Mouse (Mus musculus) fibroblast of lung, adult 2 months (primary cell): ENCODE data around the gene Nlgn2.
A peak's percentile ranks its signal among the peaks of the same experiment; 100 is the strongest.
"Not testable (repeated sequence)": the region's sequence is repeated elsewhere in the genome, so short reads cannot be mapped to it uniquely, and the experiment has no call there.

Source experiments
- DNase-seq: peaks from one replicate; pipeline ENCODE4 v3.0.0-alpha.2; 2011; ENCODE audit warnings: low read depth

Nlgn2 gene

DNA sequence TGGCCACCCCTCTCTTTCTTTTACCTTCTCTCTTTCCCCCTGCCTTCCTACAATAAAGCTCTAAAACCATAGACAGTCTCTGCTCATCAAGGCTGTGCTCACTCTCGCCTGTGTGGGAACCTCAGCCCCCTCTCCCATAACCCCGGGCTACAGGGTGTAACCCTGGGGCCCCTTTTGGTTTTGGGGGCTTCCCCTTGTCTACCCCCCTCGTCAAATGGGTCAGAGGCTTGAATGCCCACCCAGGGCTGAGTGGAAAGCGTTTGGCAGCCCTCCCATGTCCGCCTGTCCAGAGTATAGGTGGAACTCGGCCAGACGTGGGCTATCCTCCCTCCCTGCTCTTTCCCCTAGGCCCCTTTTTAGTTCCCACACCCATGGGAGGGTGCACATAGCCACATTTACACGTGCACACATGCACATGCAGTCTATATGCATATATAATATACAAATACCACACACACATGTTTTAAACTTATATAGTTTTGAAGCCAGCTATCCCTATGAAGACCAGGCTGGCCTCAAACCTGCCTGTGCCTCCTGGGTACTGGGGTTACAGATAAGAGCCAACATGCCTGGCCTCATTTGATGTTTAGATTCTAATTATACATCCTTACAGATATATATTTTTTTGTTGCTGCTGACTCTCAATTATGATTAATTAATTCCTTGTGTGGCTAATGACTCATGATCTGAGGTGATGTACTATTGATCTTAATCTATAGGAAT lies 26.7 kb upstream of the Nlgn2 start:
- no peak for DNase-seq

DNA sequence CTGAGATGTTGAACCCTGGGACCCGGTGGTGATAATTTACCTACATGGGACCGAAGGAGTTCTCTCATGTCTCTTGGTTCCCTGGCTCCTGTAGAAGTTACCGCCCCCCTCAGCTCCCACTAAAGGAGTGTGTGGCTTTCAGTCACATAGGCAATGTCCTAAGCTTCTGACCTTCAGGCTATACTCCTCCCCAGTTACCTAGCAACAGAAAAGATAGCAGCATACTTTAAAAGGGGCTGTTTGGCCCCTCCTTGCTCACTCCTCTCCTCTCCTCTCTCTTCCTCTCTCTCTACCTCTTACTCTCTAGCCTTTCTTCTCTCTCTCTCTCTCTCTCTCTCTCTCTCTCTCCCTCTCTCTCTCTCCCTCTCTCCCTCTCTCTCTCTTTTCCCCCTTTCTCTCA lies 26.1 kb upstream of the Nlgn2 start:
- not testable (repeated sequence) for DNase-seq

DNA sequence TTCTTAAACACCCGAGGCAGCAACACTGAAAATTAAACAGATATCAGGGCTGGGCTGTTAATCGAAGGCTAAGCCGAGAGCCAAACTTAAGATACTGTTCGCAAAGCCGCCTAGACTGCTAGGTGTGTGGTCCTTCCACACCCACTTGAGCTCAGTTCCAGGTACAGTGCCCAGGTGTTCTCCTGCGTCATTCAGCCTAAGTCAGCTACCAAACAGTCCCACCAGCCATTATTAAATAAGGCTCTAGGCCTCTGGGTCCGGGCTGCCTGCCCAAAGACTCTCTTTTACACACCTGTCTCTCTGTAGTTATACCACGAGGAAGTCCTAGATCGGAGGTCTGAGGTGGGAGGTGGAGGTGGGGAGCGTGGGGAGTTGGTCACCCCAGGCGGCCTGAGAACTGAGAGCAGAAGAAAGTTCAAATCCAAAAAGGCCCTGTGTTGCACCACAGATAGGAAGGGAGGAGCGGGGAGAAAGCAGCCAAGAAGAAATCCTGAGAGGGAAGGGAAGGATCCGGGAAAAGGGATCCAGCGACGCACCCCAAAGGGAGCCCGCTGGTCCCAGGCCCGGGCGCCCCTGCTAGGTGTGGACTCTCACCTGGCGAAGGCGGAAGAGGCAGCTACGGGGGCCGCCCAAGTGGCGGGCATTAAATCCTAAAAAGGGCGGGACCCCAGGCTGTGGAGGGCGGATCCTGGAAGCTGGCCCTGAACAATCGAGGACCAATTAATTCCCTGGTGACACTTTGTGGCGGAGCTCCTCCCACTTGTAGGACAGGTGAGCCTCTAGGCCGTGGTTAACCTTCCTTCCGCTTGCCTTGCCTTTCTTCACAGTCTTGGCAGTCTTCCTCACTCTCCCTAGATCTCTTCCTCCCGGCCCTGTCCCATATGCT lies 20.8 kb upstream of the Nlgn2 start, which contains the start of gene Tnk1:
Tnk1 (minus strand) TSS at position 618 of the 886 bp plus-strand sequence.
- DNase-seq = no peak

DNA sequence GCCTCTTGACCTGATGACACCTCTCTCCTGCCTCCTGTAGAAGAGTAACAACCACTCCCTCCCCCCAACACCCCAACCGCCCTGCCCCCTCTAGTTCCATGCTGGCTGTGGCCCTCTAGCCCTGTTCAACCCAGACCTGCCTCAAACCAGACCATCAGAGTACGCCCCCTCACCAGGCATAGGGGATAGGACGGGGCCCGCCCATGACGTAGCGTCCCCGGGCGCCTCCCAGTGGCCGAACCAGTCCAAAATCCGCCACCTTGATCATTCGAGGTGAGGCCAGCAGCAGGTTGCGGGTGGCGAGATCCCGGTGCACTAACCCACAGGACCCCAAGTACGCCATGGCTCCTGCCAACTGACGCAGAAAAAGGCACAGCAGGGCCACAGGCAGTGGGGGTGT lies 17.8 kb upstream of the Nlgn2 start:
- no peak for DNase-seq

DNA sequence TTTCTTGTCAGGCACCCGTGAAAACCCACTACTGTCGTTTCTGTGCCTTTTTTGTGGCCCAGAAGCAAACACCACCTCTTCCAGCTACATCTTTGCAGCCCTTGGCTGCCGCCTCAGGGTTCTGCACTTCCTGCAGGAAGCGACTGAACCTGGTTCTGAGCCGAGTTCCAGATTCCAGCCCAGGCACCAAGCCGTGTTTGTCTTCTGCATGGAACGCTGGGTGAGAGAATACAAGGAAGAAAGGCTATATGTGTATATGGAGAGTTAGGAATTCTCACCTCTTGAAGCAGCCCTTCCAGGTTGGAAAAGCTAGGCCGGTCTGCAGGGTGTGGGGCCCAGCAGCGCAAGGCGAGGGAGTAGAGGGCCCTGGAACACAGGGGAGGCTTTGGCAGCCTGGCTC lies 17.1 kb upstream of the Nlgn2 start:
- DNase-seq = no peak

DNA sequence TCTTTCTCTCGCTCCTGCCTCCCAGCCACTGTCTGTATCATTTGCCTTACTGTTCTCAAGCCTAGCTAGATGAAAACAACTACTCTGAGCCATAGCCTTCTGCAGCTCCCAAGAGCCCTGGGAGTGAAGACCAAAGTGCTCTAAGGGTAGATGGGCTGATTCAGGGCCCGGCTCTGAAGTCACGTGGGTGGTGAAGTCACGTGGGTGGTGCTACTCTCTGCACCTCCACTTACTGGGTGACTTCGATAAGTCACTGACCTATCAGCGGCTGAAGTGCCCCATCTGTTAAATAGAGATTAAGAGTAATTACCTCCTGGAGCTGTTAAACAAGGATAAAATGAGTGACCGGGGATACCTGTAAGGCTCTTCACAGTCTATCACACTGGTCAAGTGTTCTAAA lies 16.4 kb upstream of the Nlgn2 start:
- no peak for DNase-seq

DNA sequence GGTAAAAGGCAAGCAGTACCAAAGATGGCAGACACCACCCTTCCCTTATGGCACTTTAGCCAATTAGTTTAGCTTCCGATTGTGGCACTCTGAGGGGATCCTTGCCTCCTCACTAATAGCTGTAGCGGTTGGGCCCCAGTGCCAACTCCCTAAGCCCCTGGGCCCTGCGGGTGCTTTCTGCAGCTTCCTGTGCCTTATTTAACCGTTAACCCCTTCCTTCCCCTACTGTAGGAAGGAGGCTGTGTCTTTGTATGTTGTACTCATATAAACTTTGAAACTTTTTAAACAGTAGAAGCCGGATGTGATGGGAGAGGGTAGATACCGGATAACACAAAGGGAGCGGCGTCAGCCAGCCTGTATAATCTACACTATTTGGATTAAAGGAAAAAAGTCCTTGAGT lies 13.2 kb upstream of the Nlgn2 start:
- DNase-seq = no peak

DNA sequence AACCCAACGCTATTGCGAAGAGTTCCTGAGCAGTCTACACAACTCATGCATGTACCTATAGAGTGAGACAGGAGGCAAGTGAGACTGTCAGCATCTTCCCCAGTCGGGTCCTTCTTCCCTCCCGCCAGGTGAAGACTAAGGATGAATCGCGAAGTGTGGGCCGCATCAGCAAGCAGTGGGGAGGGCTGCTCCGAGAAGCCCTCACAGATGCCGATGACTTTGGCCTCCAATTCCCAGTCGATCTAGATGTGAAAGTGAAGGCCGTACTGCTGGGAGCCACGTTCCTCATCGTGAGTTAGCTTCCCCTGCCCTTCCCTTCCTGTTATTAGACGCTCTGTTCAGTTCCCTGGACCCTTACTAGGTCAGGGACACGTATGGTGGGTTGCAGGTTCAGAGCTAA lies 12.3 kb upstream of the Nlgn2 start:
- DNase-seq = no peak

DNA sequence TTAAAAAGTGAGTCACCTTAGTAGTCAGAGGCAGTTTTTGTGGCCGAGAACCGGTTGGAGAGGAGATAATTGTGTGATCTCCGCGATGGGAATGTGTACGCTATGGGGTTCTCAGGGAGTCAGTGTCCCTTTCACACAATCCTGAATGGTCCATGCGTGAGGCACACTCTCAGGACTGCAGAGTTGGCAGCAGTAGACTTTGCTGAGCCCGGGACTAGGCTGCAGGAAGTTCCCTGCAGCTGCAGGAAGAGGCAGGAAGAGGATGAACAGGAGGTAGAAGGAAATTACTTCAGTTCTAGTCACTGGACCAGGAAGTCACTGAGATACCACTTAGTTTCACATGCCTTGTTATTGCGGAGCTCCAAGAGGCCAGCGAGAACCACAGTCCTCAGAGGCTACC lies 11.5 kb upstream of the Nlgn2 start:
- DNase-seq = no peak

DNA sequence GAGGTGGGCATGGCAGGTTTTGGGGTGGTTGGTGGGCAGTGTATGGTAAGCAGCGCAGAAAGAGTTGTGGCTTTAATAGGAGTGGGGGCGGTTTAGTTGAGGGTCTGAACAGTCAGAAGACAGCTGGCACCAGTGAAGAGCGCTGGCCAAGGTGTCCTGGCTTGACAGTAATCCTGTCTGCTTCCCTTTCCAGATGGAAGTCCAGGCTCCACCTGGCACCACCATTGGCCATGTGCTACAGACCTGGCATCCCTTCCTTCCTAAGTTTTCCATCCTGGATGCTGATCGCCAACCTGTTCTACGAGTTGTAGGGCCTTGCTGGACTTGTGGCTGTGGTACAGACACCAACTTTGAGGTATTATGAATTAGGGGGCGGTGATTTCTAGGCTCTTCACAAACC lies 10.4 kb upstream of the Nlgn2 start:
- DNase-seq = no peak

DNA sequence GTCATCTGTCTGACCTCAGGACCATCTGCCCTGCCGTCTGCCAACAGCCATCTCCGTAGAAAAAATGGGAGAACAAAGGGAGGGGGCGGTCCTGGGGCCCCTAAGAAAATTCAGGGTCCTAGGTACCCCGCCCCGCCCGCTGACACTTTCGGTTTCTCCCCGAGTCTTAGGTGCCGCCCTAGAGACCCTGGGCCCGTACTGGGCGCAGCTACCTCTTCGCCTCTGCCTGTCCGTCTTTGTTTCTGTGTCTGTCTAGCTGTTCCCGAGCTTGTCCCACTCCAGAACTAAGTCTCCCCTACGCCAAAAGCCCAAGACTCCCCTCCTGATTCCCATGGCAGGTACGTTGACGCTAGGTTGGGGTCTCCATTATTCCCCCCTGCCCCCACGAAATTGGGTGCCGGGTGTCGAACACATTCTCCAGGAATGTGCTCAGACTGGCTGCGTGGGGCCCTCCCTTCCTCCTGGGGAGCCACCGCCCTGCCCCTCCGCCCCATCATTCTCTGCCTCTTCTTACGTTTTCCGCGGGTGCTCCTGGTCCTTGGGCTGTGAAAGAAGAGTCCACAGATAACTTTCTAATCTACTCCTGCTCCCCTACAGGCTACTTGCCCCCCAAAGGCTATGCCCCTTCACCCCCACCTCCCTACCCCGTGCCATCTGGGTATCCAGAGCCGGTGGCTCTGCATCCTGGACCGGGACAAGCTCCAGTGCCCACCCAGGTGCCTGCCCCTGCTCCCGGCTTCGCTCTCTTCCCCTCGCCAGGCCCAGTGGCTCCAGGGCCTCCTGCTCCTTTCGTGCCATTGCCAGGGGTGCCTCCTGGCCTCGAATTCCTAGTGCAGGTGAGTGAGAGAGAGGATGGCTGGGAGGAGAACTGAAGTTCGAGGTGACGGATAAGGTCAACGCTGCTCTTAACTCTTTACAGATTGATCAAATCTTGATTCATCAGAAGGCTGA lies 9.4 kb upstream of the Nlgn2 start:
- DNase-seq = no peak

DNA sequence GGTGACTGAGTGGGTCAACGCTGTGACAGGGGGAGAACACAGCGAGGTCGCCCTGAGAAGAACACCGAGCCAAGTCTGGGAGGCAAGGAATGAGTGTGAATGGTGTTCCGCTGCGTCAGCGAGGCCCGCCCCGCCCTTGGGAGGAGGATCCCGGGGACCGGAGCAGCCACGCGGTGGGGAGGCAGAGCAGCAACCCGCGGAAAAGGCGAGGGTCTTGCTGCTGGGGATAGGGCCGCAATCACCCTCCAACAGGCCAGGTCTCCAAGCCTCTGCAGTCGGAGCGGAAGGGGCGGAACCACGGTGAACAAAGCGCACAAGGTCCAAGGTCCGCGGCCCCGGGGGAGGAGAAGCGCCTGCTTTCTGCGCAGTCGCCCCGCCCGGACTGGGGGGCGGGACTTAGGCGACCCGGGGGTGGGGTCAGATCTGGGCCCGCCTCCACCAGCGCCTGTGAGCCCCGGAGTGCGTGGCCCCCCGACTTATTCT lies 8.7 kb upstream of the Nlgn2 start, which contains the start of gene Plscr3:
Plscr3 (plus strand) TSS at position 179 of the 483 bp plus-strand sequence.
- peak; percentile 66 for DNase-seq

DNA sequence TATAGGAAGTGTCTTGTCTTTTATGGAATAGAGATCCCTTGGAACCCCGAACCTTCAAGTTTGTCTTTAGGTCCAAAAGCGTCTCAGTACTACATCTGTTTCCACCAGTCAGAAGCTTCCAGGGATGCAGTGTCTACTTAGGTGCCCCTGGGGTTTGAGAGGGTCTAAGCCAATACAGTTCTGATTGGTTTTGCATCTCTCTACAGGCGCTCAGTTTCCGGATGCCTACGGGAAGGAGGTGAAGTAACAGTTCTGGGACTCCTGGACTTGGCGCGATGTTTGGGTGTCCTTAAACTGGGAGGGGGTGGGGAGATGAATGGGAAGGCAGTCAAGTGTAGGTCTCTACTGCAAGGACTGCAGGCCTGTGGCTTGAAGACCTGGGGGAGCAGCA lies 1.1 kb upstream of the Nlgn2 start:
- DNase-seq = no peak

DNA sequence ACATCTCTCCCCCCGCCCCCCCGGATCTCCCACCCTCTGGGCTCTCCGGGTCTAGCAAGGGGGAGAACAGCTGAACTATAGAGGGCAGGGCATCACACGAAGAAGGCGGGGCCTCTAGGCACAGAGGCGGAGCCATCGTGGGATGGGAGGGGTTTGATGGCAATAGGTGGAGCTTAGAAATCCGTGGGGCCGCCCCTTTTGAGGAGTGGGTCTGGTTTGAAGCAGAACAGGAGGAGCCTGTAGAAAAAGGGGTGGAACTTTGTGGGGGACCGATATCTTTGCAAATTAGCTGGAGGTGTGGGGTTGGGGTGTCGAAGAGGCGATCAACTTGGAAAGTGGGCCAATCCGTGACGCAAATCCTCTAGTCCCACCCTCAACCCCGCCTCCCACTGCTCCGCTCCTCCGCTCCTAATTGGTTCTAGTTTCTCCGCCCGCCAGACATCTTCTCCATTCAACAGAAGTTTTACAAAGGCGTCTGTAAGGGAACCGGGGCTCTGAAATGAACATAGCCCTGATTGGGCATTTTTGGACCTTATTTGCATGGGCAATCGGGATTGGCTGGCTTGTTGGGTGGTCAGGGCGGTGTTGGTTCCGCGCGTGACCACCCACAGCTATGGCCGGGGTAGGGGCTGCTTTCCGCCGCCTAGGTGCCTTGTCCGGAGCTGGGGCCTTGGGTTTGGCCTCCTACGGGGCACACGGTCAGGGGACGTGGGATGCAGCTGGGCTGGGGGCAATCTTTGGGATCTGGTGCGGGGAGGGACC lies 549 bp upstream of the Nlgn2 start, which contains the start of gene Tmem256:
Tmem256 (plus strand) TSS at position 563 of the 762 bp plus-strand sequence.
- peak; percentile 98 for DNase-seq

DNA sequence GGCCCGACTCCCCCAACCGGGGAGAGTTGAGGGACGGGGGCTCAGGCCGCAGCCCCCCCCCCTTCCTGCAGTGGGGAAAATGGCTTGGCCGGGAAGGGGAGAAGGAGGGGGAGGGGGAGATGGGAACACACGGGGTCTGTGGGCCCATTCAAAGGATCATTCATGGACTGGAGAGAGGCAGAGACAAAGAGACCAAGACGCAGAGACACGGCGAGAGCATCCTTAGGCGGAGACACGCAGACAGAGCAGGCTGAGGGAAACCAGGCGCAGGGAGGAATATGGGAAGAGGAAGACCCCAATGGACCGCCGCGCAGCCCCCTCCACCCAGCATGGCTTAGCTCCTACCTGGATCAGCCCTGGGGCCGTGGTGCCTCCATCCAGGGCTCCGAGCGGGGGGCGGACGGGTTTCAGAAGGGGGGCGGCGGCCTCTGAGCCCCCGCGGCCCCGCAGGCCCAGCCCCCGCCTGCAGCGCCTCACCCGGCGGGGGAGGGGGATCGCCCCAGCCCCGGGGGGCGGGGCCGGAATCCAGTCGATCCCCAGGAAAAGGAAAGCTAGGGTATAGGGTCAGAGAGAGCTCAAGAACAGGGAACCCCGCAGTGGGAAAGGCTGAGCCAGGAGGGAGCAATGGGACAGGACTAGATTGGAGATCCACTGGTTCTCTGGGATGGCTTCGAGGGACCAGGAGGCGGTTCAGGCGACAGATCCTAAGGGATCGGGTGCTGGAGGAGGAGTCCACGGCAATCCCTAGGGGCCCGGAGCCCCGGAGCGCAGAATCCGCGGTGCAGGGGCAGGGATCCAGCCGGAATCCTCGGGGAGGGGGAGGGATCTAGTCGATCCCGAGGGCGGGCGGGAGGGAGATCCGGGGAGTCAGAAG lies 644 bp downstream of the Nlgn2 start:
- DNase-seq = no peak

DNA sequence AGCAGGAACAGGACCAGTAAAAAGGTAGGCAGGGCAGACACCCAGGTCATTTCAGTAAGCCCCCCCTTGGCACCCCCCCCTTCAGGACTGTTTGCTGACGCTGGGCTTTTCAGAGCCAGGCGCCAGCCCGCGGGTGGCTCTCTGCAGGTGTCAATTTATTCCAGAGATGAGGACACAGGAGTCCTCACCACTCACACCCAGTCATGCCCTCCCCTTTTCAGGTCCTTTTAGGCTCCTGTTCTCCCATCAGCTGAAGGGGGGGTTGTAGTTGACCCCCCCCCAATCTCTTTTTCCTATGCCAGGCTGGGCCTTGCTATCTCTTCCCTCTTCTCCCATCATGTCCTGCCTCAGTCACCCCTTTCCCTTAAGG lies 1.6 kb downstream of the Nlgn2 start:
- no peak for DNase-seq

DNA sequence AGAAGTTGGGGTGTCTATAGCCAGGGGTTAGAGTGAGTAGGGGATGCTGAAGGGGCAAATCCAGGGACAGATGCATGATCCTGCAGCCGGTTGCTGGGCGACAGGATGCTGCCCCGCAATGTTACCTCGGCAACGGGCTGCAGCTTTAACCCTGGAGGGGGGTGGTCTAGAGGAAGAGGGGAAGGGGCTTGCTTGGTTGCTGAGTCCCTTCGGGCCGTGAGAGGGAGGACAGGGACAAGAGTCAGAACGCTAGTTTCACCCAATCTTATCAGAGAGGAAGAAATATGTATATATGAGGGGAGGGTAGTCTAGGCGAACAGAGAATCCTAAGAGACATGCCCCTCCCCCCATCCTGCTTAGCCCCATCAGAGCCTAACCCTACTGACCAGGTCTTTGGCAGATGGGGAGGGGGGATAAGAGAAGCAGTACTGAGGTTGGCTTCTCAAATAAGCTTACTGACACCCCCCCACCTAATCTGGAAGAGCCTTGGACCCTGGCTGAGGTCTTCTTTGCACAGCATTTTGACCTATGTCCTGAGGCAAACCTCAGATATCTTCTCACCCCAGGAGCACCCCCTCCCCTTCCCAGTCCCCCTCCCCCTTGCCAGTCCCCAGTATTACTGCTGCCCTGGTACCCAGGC lies 2.1 kb downstream of the Nlgn2 start:
- DNase-seq = no peak

DNA sequence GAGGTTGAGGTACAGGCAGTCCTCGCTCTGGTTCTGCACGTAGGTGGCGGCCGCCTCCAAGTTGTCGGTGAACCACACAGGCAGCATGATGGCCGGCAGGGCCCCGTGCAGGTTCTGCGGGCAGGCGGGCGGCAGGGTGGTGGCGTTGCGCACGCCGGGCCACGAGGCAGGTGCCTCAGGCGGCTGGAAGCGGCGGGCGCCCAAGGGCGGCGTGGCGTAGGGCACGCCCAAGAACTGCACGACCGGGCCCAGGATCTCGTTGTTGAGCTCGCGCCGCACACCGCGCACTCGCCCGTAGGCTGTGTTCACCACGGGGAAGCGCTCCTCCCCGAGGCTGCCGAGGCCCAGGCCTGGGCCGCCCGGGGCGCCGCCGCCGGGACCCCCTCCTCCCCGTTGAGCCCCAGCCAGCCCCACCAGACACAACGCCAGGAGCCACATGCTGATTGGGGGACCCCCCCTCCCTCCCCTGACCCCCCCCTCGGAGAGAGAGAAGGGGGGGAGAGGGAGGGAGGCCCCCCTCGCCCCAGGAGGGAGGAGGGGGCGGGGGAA lies 3.5 kb downstream of the Nlgn2 start:
- no peak for DNase-seq

DNA sequence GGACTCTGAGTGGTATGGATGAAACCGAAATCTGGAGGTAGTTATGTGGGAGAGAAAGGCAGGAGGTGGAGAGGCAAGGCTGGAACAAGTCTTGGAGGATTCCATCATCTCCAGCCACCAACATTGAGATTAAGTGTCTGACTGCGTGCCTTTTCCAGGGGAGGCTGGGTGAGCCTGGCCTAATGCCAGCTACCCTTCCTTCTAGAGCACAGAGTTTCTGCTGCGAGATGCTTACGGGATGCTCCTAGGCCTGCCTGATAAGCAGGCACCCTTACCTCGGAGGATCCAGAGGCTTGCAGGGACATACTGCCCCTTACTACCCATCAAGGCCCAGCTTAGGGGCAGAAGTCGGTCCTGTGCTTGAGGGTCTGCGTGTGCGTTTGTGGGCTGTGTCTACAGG lies 4.0 kb downstream of the Nlgn2 start:
- DNase-seq = no peak
